Mouse (Mus musculus) liver, embryonic 14.5 days (tissue): ENCODE results near the gene Il15ra.

Experiments
- CTCF ChIP-seq: IDR thresholded peaks from 2 replicates; pipeline ENCODE4 v1.5.1; 2016; ENCODE audit warnings: antibody characterized with exemption, low read depth, control low read depth
- EP300 ChIP-seq: IDR thresholded peaks from 2 replicates; pipeline ENCODE4 v1.6.1; 2016; ENCODE audit warnings: antibody characterized with exemption, low read depth

GRCm38 (mm10) chr2:11722564-11722963 lies 17.5 kb downstream of the Il15ra start:
- TF ChIP-seq CTCF, result no peak
- no peak for TF ChIP-seq EP300
